Mouse (Mus musculus): ENCODE data around the gene Amy2a3. TPM values are rescaled to one million over a fixed set of nuclear protein-coding genes. Genes with fewer than 3 reads are reported as not detected.
"Not testable (repeated sequence)": the region's sequence is repeated elsewhere in the genome, so short reads cannot be mapped to it uniquely, and the experiment has no call there.

Gene Amy2a3
- not detected for total RNA-seq (2021)
- long read RNA-seq, experiment 1, result 0 reads
- long read RNA-seq, experiment 2, result 0 reads

DNA sequence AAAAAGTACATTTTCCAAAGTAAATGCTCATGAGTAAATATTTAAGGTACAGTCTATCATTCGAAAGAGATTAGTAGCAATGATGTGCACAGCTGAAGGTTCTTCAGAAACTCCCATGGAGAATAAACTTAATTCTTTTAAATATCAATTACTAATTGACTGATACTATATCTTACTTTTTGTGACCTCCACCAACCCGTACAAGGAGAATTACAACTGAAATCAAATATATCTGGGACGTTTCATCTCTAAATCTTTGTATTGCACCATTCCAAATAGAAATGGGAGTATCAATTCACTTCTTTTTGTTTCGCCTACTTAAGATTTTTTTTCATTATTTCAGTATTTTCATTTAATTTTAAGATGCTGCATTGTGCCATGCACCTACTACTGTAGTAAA is at the start of gene Amy2a3:
TSS of gene Amy2a3 (minus strand) at position 101 of the 400 bp plus-strand sequence.
- DNase-seq, result not testable (repeated sequence)

DNA sequence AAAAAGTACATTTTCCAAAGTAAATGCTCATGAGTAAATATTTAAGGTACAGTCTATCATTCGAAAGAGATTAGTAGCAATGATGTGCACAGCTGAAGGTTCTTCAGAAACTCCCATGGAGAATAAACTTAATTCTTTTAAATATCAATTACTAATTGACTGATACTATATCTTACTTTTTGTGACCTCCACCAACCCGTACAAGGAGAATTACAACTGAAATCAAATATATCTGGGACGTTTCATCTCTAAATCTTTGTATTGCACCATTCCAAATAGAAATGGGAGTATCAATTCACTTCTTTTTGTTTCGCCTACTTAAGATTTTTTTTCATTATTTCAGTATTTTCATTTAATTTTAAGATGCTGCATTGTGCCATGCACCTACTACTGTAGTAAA is 32.7 kb upstream of the Amy2a3 start, which contains the start of gene Amy2a2:
TSS of gene Amy2a2 (minus strand) at position 101 of the 400 bp plus-strand sequence.
- DNase-seq, result not testable (repeated sequence)

DNA sequence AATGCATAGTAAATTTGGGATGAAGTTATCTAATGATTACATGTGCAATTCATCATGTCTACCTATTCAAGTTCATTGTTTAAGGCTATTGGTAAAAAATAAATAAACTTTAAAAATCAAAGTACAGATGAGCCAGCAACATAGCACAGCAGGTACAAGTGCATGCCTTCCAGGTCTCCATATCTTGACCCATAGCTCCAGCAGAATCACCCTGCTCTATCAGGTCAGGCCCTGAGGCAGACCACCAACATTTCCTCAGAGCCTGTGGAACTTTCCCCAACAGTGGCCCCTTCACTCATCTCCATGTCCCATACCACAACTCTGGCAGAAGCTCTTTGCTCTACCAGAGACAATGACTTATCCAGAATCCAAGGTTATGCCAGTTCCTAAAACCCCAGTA is 21.6 kb upstream of the Amy2a3 start:
- DNase-seq, result not testable (repeated sequence)

DNA sequence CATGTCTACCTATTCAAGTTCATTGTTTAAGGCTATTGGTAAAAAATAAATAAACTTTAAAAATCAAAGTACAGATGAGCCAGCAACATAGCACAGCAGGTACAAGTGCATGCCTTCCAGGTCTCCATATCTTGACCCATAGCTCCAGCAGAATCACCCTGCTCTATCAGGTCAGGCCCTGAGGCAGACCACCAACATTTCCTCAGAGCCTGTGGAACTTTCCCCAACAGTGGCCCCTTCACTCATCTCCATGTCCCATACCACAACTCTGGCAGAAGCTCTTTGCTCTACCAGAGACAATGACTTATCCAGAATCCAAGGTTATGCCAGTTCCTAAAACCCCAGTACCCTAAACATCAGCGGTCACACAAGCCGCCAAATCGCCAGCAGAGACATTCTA is 10.9 kb downstream of the Amy2a3 start:
- not testable (repeated sequence) for DNase-seq

DNA sequence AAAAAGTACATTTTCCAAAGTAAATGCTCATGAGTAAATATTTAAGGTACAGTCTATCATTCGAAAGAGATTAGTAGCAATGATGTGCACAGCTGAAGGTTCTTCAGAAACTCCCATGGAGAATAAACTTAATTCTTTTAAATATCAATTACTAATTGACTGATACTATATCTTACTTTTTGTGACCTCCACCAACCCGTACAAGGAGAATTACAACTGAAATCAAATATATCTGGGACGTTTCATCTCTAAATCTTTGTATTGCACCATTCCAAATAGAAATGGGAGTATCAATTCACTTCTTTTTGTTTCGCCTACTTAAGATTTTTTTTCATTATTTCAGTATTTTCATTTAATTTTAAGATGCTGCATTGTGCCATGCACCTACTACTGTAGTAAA is 32.5 kb downstream of the Amy2a3 start, which contains the start of gene Amy2a4:
TSS of gene Amy2a4 (minus strand) at position 101 of the 400 bp plus-strand sequence.
- not testable (repeated sequence) for DNase-seq

DNA sequence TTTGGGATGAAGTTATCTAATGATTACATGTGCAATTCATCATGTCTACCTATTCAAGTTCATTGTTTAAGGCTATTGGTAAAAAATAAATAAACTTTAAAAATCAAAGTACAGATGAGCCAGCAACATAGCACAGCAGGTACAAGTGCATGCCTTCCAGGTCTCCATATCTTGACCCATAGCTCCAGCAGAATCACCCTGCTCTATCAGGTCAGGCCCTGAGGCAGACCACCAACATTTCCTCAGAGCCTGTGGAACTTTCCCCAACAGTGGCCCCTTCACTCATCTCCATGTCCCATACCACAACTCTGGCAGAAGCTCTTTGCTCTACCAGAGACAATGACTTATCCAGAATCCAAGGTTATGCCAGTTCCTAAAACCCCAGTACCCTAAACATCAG is 43.6 kb downstream of the Amy2a3 start:
- not testable (repeated sequence) for DNase-seq

DNA sequence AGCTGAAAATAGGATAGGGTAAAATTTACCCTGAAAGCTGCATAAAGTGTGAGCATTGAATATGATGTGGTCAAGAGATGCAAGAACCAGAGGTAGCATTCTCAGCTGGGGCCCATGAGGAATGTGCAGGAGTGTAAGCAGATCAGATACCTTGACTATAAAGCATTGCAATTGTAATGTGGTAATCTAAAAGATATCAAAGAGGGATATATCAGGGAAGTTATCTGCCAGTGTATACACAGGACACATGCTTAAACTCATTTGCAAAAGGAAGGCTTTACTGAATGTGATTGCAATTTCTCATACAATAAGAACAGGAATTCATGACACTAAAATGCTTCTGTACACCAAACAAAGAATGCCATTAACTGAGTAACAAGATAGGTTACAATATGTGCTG is 44.3 kb downstream of the Amy2a3 start:
- DNase-seq, result not testable (repeated sequence)

Other genes starting within 250 kb of the Amy2a3 start
- gene Amy2a5, start 65.2 kb downstream of the Amy2a3 start, total RNA-seq (2021), result not detected
- gene Amy2a4, start 32.6 kb downstream of the Amy2a3 start, total RNA-seq (2021), result not detected
- not detected for gene Amy2a2, start 32.6 kb upstream of the Amy2a3 start, total RNA-seq (2021)
- gene Amy2a1, start 208.4 kb upstream of the Amy2a3 start, total RNA-seq (2021), result not detected